Mouse (Mus musculus) testis, postnatal 10 days (tissue): ENCODE results near the gene Zfp36.
A peak's percentile ranks its signal among the peaks of the same experiment; 100 is the strongest.

Experiments used
- DNase-seq: peaks from one replicate; pipeline ENCODE4 v3.0.0; 2021; ENCODE audit warnings: low spot score

Gene Zfp36

GRCm38 (mm10) chr7:28384162-28384561 lies 4.1 kb upstream of the Zfp36 start:
- no peak for DNase-seq

- no peak for DNase-seq
Observed at GRCm38 (mm10) chr7:28383606-28384005, 3.6 kb upstream of the Zfp36 start.

DNA sequence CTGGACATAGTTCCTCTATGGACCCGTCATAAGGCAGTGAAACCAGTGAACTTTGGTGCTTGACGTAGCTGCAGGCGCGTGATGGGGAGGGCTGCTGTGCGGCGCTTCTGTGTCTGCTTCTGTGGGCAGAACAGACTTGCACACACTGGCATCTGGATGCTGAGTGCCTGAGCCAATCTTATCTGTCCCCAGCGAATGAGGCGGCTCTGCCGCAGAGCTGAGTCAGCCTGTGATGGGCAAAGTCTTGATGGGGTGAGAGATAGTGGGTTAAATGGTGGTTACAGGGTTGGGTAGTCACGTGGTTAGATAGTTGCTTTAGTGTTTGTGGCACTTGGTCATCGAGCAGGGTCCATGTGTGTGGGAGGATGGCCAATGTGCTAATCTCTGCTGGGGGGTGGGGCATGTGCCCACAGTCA lies 2.9 kb upstream of the Zfp36 start:
- DNase-seq: no peak

DNA sequence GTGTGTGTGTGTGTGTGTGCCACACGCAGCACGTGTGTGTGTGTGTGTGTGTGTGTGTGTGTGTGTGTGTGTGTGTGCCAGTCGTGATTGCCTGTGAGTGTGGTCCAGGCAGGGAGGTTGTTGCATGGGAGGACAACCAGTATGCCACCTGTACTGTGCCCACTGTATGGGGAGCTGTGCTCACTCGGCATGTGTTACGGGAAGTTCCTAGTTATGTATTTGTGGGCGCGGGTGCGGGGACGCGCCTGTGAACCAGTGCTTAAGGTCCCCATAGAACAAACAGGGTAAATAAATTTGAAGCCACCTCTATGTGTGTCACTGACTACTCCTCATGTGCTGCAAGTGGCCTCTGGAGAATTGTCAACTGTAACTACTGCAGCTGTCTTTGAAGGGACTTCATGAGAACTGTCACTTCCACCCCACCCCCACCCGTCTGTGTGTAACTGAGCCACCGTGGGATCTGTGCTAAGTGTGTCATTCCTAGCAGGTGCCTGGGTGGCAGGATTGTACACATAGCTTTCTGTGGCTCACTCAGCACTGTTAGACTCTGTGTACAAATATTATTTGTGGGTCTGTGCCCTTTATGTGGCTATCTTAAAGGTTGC lies 2.4 kb upstream of the Zfp36 start:
- no peak for DNase-seq

DNA sequence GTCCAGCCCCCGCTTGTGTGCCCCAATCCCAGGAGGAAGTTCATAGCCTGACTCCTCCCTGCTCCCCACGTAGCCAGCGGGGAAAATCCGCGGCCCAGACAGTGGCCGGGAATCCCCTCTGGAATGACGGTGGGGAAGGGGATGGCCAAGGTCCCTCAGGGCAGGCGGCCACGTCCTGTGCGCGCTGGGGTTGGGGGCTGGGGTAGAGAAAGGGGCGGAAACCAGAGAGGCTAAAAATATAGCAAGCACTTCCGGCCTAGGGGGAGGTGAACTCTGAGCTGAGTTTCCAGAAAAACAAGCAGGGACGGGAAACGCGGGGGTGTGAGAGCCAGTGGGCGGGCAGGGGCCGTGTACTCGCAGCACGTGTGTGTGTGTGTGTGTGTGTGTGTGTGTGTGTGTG lies 1.9 kb upstream of the Zfp36 start:
- peak; percentile 88 for DNase-seq

GRCm38 (mm10) chr7:28381017-28381790 lies 1.2 kb upstream of the Zfp36 start:
- DNase-seq: peak; percentile 76

DNA sequence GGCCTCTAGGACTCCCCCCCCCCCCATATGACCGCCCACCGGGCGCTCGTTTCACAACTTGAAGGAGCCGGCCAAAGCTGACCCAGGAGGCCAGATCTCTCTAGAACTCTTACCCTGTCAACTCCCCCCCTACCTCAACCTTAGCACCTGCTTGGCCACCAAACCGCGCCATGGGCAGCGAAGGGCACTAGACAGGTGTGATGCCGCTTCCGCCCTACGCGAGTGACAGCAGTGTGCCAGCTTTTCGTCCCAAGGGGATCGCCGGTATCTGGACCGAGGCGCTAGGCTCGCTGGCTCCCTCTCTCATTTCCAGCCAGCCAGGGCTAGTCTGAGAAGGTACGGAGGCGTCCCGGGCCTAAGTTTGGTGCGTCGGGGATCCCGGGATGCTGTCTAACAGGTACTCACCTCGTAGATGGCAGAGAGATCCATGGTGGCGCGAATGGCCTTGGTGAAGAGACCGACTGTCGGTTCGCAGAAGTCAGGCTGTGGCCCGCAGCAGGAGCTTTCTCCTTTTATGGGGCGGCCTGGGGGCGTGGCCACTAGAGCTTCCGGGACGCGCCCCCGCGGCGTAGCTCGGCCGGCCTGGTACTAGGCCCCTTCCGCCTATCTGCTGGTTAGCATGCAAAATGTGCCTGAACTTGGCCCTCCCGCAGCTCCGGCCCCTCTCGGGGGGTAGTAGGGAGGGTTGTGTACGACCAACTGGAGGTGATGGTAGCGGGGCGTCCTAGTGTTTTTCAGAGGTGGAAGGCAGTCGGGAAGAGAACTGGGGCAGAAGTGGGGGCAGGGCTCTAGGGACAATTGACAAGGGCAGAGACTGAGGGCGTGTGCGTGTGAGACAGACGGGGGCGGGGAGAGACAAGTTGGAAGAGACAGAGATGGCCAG lies 1.0 kb downstream of the Zfp36 start:
- DNase-seq: peak; percentile 97

GRCm38 (mm10) chr7:28378066-28378690 lies 1.9 kb downstream of the Zfp36 start:
- peak; percentile 74 for DNase-seq

DNA sequence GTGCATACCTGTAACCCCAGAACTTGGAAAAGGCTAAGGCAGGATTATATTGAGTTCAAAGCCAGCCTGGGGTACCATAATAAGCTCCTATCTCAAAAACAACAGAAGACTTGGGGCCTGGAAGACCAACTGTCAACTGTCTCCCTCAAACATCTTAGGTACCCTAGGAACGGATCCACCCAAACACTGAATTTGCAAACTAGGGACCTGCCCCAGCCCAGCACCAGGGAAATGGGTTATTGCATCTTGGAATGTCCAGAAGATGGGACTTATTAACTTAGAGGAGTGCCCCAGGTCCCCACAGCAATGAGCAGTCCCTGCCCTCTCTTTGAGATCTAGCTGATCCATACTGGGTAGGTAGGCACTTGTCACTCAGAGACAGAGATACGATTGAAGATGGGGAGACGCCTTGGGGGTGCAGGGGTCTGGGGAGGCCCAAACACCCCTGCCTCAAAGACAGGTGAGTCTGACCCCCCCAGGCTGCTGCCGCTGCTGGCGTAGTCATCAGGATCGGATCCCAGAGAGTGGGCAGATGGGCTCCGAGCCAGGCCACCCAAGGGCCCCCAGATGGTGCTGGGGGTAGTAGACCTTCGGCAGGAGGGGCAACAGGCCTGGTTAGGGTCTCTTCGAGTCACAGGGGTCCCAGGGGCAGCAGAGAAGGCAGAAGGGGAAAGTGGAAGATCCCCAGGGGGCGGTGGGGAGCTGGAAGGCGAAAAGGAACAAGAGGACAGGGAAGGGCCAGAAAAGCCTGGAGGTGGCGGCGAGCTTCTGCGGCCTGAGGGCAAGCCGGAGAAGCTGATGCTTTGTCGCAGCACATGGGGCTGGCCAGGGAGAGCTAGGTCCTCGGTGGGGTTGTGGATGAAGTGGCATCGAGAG lies 2.6 kb downstream of the Zfp36 start:
- DNase-seq: peak; percentile 65

DNA sequence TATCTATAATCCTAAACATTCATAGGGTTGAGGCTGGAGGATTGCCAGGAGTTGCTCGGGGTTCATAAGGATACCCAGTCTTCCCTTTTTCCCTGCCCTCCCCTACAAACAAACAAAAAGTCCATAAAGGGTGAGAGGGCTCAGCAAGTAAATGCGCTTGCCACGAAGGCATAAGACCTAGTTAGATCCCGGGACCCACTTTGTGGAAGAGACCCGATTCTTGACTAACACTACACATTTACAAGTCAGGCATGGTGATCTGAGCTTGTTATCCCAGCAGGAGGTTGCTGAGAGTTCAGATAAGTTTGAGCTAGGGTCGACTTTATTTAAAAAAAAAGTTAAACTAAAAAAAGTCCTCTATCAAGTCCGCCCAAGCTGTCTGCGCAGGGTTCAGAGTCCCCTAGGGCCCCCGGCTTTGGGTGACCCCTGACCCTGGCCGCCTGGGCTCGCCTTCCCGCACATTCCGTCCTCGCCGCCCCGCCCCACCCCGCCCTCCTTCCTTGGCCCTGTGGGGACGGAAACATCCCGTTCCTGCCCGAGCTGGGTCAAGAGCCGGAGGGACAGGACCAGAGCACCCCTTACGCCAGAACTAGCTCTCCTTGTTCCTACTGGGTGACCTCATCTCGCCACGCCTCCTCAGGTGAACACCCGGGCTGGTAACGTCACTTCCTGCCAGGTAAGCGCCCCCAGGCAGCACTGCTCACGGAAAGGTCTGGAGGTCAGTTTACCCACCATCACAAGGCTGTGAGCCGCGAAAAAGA lies 3.9 kb downstream of the Zfp36 start:
- peak; percentile 83 for DNase-seq

- peak; percentile 94 for DNase-seq
Observed at GRCm38 (mm10) chr7:28375176-28375921, 4.7 kb downstream of the Zfp36 start.

DNA sequence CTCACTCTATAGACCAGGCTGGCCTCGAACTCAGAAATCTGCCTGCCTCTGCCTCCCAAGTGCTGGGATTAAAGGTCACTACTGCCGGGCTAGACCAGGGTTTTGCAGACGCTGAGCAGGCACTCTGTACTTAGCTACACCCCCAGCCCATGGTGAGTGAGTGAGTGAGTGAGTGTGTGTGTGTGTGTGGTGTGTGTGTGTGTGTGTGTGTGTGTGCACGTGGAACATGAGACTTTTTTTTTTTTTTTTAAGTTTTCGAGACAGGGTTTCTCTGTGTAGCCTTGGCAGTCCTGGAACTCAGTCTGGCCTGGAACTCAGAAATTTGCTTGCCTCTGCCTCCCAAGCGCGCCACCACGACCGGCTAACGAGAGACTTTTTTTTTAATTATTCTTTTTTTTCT lies 5.4 kb downstream of the Zfp36 start:
- DNase-seq: no peak

DNA sequence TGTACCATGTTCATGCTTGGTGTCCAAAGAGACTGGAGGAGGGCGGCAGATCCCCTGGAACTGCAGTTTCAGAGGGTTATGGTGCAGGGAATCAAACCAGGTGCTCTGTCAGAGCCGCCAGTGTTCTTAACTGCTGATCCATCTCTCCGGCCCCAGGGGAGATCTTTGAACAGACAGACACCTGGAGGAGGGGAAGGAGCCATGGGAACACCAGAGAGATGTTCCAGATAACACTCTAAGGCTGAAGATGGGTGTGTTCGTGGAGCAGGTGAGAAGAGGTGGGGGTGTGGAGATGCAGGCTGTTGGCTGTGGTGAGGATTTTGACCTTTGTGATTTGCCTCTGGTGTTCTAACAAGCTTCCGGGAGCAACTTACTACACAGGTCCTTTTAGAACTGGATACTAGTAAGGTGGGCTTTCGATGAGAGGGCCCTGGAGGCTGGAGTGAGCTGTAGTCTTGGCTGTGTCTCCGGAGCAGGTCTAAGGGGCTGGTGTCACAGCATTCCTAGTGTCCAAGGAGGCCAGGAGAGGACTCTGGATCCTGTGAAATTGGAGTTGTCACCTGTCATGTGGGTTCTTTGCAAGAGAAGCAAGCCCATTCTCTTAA lies 6.1 kb downstream of the Zfp36 start:
- no peak for DNase-seq

DNA sequence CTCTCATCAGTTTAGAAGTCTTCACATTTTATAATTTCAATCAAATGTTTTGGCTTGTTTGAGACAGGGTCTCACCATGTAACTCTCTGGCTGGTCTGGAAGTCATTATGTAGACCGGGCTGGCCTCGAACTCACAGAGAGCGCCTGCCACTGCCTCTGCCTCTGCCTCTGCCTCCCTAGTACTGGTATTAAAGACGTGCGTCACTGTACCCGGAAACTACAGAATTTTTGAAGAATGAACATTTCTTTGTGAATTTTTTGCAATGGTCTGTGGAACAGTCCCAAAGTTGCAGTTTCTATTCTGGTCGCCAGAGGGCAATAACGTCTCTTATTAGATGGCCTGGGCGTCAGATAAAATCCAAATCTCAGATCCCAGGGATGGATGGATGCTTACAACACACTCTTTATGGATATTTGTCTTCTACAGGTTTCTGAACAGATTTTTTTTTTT lies 6.9 kb downstream of the Zfp36 start:
- DNase-seq: peak; percentile 85

GRCm38 (mm10) chr7:28372251-28373108 lies 7.6 kb downstream of the Zfp36 start, which contains the start of gene Plekhg2:
Gene Plekhg2 (minus strand): TSS chr7:28372599.
- peak; percentile 97 for DNase-seq

- DNase-seq: peak; percentile 79
Observed at GRCm38 (mm10) chr7:28371514-28371989, 8.5 kb downstream of the Zfp36 start.

- no peak for DNase-seq
Observed at GRCm38 (mm10) chr7:28370977-28371513, 9.0 kb downstream of the Zfp36 start.

DNA sequence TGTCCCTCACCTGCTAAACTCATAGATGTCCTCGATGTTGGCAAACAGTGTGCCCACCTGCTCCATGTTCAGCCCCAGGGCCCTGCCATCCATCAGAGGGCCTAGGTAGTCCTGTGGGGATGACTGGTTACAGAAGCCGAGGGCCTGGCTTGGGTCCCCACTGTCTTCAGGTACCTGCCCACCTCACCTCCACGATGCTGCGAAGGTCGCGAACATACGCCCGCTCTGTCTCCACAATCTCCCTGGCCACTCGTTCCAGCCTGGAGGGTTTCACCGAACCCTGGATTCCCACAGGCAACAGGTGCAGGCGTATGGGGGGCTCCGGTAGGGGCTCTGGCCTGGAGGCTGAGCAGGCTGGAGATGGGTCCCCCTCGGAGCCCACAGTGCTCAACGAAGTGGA lies 10.0 kb downstream of the Zfp36 start:
- DNase-seq: no peak
